Mouse (Mus musculus) stomach, embryonic 14.5 days (tissue): ENCODE measurements around the gene Lca5l. TPM values are rescaled to one million over a fixed set of nuclear protein-coding genes. Genes with fewer than 3 reads are reported as not detected.

ENCODE experiments used
- ATAC-seq: fragments of 200-750 bp; cut with Nextera tagmentation; 2 replicates; pipeline ENCODE4 v1.8.0; 2017; ENCODE audit warnings: low read depth, moderate TSS enrichment; ENCODE audit not compliant: insufficient number of reproducible peaks, insufficient read depth, low FRiP score
- H3K27ac ChIP-seq: fragments of 300-500 bp; sonication (generic); 2 replicates; pipeline ENCODE4 v1.5.1; 2014; ENCODE audit warnings: mild to moderate bottlenecking, low read length, moderate library complexity, mixed read lengths
- H3K27me3 ChIP-seq: fragments of 300-500 bp; sonication (generic); 2 replicates; pipeline ENCODE4 v1.6.1; 2014; ENCODE audit warnings: low read length, control low read depth, mixed read lengths; ENCODE audit not compliant: control insufficient read depth, insufficient read depth
- H3K36me3 ChIP-seq: fragments of 300-500 bp; sonication (generic); 2 replicates; pipeline ENCODE4 v1.6.1; 2014; ENCODE audit warnings: mild to moderate bottlenecking, control low read depth, low read length, moderate library complexity, mixed read lengths; ENCODE audit not compliant: control insufficient read depth, insufficient read depth
- H3K4me1 ChIP-seq: fragments of 300-500 bp; sonication (generic); 2 replicates; pipeline ENCODE4 v1.6.1; 2014; ENCODE audit warnings: low read length, control low read depth, mixed read lengths; ENCODE audit not compliant: control insufficient read depth, insufficient read depth
- H3K4me2 ChIP-seq: fragments of 300-500 bp; sonication (generic); replicated peaks from 2 replicates; pipeline ENCODE4 v1.6.1; 2014; ENCODE audit warnings: low read depth, low read length, control low read depth
- H3K4me3 ChIP-seq: fragments of 300-500 bp; sonication (generic); 2 replicates; pipeline ENCODE4 v1.5.1; 2014; ENCODE audit warnings: low read depth, low read length, control low read depth
- H3K9ac ChIP-seq: fragments of 300-500 bp; sonication (generic); replicated peaks from 2 replicates; pipeline ENCODE4 v1.6.1; 2014; ENCODE audit warnings: low read depth, mild to moderate bottlenecking, control low read depth, low read length, moderate library complexity, mixed read lengths
- H3K9me3 ChIP-seq: fragments of 300-500 bp; sonication (generic); 2 replicates; pipeline ENCODE4 v1.6.1; 2016; ENCODE audit warnings: low read depth, low read length, control low read depth; ENCODE audit not compliant: control insufficient read depth
- WGBS: fragments of 180-500 bp; shearing (Covaris S2); extraction: QIAGEN DNeasy Blood & Tissue Kit; methylation state at CpG from one replicate; pipeline ENCODE4 v1.1.7; 2014; 5-methylcytosine and 5-hydroxymethylcytosine counted together
- polyA plus RNA-seq: library from polyadenylated mRNA; unstranded; fragments of >200 nt; fragmentation: Nextera tagmentation; extraction: Ambion mirVana; gene quantifications from 2 replicates; pipeline ENCODE4 v1.2.1, GENCODE M21; 2014

Lca5l gene
- polyA plus RNA-seq, 1 experiment from 2014 or later: 1.6 TPM

DNA sequence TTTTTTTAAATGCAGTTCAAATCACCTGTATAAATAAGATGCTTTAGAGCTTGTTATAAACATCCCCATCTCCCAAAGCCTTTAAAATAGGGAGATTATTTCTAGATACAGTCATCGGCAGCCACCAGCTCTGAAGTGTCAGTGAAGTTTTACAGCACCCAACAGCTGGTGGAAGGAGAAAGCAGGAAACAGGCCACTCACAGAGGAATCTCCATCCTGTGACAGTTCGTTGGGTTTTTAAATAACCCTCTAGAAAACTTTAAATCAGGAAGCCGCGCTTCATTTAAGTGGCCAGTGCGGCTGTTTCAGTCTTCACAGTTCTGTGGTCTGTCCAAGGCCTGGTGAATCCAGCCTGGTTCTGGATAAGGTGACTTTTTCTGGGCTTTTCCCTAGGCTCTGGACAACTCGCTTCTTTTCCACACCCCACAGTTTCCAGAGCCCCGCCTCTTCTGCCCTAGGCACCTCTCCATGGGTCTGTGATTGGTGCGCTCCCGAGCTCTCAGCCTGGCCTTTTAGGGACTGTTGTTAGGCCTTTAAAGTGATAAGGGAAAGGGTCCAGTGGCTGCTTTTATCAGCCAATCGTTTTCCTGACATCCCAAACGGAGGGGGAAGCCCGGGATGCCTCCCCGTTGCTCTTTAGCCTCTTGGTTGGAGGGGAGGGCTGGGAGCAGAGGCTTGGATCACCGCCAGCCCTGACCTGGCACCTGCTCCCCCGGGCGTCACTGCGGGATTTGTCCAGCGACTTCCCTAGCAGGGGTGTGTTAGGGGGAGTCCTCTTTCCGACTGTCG is 8.0 kb upstream of the Lca5l start, which contains the start of gene Sh3bgr:
TSS of gene Sh3bgr (plus strand) at position 538 of the 789 bp plus-strand sequence.
- Histone ChIP-seq H3K4me2 (peak within 1 kb of the TSS; percentile 45), H3K4me3 (peak within 1 kb of the TSS; percentile 19; the same call in 1 of the 2 replicates), H3K27ac (peak within 1 kb of the TSS; percentile 2; the same call in 1 of the 2 replicates), H3K36me3 (no peaks in the 10 kb centered on the region), H3K9ac (peak within 1 kb of the TSS; percentile 8; the same call in 1 of the 2 replicates), H3K4me1 (peaks cover 7% of the 10 kb centered on the region; the same call in 1 of the 2 replicates), H3K9me3 (no peaks in the 10 kb centered on the region), H3K27me3 (no peaks in the 10 kb centered on the region)
- peak; percentile 85 for ATAC-seq
- 5% methylated on average over 20 of the region's 20 CpGs for WGBS

DNA sequence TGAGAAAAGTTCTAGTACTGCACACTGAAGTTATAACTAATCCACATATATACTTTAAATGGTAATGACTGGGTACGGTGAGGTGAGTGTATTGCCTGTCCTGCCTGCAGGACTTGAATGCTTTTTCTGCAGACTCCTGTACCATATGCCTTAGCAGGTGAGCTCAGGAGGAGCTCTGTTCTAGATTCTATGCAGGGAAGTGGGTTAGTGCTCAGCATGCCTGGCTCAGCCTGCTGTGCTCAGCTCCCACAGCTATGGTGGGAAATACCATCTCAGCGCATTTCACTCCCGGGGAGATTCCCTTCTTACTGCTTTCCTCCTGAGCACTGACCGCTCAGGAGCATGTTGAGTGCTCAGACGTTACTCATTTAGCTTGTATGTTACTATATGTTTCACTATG is 4.5 kb downstream of the Lca5l start:
- no peaks in the 10 kb centered on the region for H3K9me3 ChIP-seq
- no peak overlapping the region for H3K27ac ChIP-seq
- no peak for ATAC-seq
- 88% methylated on average over 5 of the region's 5 CpGs for WGBS
- no peaks in the 10 kb centered on the region for H3K27me3 ChIP-seq
- no peak overlapping the region for H3K4me3 ChIP-seq
- no peaks in the 10 kb centered on the region for H3K36me3 ChIP-seq
- no peaks in the 10 kb centered on the region for H3K4me1 ChIP-seq
- no peak overlapping the region for H3K4me2 ChIP-seq
- no peak overlapping the region for H3K9ac ChIP-seq

DNA sequence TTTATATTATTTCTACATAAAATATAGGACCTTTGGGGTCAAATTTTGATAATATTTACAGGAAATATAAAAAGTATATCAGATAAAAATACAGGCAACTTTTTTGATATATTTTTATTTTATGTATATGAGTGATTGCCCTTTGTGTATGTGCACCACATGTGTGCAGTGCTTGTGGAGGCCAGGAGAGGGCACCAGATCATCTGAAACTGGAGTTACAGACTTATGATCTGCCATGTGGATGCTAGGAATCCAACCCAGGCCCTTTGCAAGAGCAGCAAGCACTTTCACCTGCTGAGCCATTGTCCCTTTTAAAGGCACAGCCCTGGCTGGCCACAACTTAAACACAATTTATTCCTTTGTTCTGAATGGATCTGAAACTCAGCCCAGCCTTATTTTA is 12.9 kb downstream of the Lca5l start:
- no peak overlapping the region for H3K4me2 ChIP-seq
- H3K9ac ChIP-seq: no peak overlapping the region
- no peaks in the 10 kb centered on the region for H3K4me1 ChIP-seq
- H3K27ac ChIP-seq: no peak overlapping the region
- H3K27me3 ChIP-seq: no peaks in the 10 kb centered on the region
- no peak overlapping the region for H3K4me3 ChIP-seq
- ATAC-seq: no peak
- no peaks in the 10 kb centered on the region for H3K9me3 ChIP-seq
- H3K36me3 ChIP-seq: no peaks in the 10 kb centered on the region

- Histone ChIP-seq H3K9ac (no peak overlapping the region), H3K27me3 (no peaks in the 10 kb centered on the region), H3K36me3 (no peaks in the 10 kb centered on the region), H3K4me3 (no peak overlapping the region), H3K4me2 (no peak overlapping the region), H3K27ac (no peak overlapping the region), H3K4me1 (no peaks in the 10 kb centered on the region), H3K9me3 (no peaks in the 10 kb centered on the region)
- WGBS: 44% methylated on average over 2 of the region's 2 CpGs
- no peak for ATAC-seq
Observed at GRCm38 (mm10) chr16:96175399-96175798, 16.7 kb downstream of the Lca5l start.

- WGBS: 54% methylated on average over 8 of the region's 8 CpGs
- no peaks in the 10 kb centered on the region for H3K27me3 ChIP-seq
Observed at GRCm38 (mm10) chr16:96173648-96174047, 18.4 kb downstream of the Lca5l start.

GRCm38 (mm10) chr16:96168837-96169236 is 23.2 kb downstream of the Lca5l start:
- Histone ChIP-seq H3K4me3 (no peak overlapping the region), H3K9me3 (no peaks in the 10 kb centered on the region), H3K4me2 (no peak overlapping the region), H3K27me3 (no peaks in the 10 kb centered on the region), H3K9ac (no peak overlapping the region), H3K36me3 (no peaks in the 10 kb centered on the region), H3K27ac (no peak overlapping the region), H3K4me1 (no peaks in the 10 kb centered on the region)
- WGBS: 92% methylated on average over 4 of the region's 4 CpGs
- ATAC-seq: no peak

More at GRCm38 (mm10) chr16:96173648-96174047, 18.4 kb downstream of the Lca5l start:
- no peaks in the 10 kb centered on the region for H3K36me3 ChIP-seq
- ATAC-seq: no peak
- no peak overlapping the region for H3K9ac ChIP-seq
- no peak overlapping the region for H3K4me2 ChIP-seq
- no peak overlapping the region for H3K4me3 ChIP-seq
- H3K4me1 ChIP-seq: no peaks in the 10 kb centered on the region
- no peaks in the 10 kb centered on the region for H3K9me3 ChIP-seq
- H3K27ac ChIP-seq: no peak overlapping the region

DNA sequence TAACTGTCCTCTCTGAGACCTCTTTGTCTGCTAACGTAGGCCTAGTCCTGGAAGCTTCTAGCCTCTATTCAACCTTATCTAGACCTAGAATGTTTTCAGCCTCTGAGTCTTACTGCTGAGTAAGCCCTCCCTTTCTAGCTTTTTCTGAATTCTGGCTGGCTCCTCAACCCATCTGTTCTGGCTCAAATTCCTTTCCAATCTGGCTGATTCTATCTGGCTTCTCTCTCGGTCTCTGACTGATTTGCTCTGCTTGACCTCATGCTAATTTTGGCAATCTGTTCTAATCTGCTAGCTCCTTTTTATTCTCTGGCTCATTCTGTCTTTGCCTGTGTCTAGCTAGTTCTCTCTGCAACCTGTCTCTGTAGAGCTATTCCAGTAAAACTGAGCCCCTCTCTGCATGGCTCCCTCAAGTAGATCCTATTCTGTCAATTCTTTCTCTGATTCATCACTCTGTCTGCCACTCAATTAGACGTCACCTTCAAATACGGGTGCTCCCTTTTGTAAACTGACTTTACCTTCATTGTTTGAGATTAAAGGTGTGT is 26.3 kb downstream of the Lca5l start:
- Histone ChIP-seq H3K4me3 (no peak overlapping the region), H3K27ac (no peak overlapping the region), H3K9ac (no peak overlapping the region), H3K9me3 (no peaks in the 10 kb centered on the region), H3K4me1 (no peaks in the 10 kb centered on the region), H3K36me3 (no peaks in the 10 kb centered on the region), H3K27me3 (no peaks in the 10 kb centered on the region), H3K4me2 (no peak overlapping the region)
- ATAC-seq: no peak
- 61% methylated on average over 4 of the region's 4 CpGs for WGBS

DNA sequence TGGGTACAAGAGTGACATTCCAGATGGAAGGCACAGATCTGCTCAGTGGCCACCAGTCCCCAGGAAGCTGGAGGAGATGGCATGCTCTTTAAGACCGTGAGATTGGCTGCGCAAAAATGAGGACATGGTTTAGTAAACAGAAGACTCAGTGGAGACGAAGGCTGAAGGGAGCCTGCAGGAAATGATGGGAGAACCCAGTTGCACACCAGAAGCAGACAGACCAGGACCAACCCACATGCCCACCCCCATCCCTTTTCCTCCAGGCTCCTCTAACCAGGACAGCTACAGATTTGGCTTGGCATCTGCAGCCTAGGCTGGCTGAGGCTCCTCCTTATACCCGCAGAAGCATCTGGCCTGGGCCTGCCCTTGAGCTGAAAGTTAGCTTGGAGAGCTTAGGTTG is 30.7 kb downstream of the Lca5l start:
- Histone ChIP-seq H3K9me3 (no peaks in the 10 kb centered on the region), H3K4me1 (peaks cover 9% of the 10 kb centered on the region; the same call in 1 of the 2 replicates), H3K9ac (no peak overlapping the region), H3K36me3 (no peaks in the 10 kb centered on the region), H3K27ac (no peak overlapping the region), H3K4me2 (no peak overlapping the region), H3K27me3 (no peaks in the 10 kb centered on the region), H3K4me3 (no peak overlapping the region)
- WGBS: 77% methylated on average over 4 of the region's 4 CpGs
- no peak for ATAC-seq
